Comparison of ENCODE assay signal across 11 mouse cellular contexts in genomic region chr19:55951397-55951796, GRCm38 (mm10).
DNase-seq lines count a peak whose midpoint lies in the region; ATAC-seq and TF ChIP-seq lines count a peak whose summit lies in the region.
"Had no signal": no experiment of that assay in that cellular context is flagged by ENCODE, and none has a peak within 500 bp of the region (broad histone marks: within the 10 kb centered on the region; RNA-seq: fewer than 3 reads in every experiment).

No protein-coding gene starts in this region.

- H3K9ac ChIP-seq in hindbrain, postnatal 0 days (replicated peaks; ENCODE audit: low read length): no peak overlapping the region
- H3K9ac ChIP-seq: neural tube, embryonic 12.5 days had no signal

- TF ChIP-seq CTCF in hindbrain, postnatal 0 days (IDR thresholded peaks at IDR 0.05; ENCODE audit: low read depth): no peak

- H3K4me3 ChIP-seq in hindbrain, postnatal 0 days (ENCODE audit: low read length): no peak overlapping the region
- H3K4me3 ChIP-seq in hindbrain, embryonic 10.5 days: no peak overlapping the region
- H3K4me3 ChIP-seq: neural tube, embryonic 12.5 days had no signal

- intact Hi-C loops in heart, postnatal 25 days (cut with DNase I): no loop called here

- H3K4me1 ChIP-seq in hindbrain, postnatal 0 days (ENCODE audit: insufficient read depth, low read length): 0 out of 2 replicates have a peak, but pooled peaks cover 7% of the 10 kb centered on the region
- H3K4me1 ChIP-seq in hindbrain, embryonic 10.5 days (replicated peaks): peaks cover 11% of the 10 kb centered on the region

- 0 out of 2 replicates have a peak, but pooled peaks have one; percentile 68 for ATAC-seq in hindbrain, postnatal 0 days
- ATAC-seq in megakaryocyte, adult 5-6 weeks (ENCODE audit: poor library complexity, severe bottlenecking): no peak
- no peak for ATAC-seq in megakaryocyte progenitor cell, adult 5-6 weeks (replicated peaks; ENCODE audit: poor library complexity)
- ATAC-seq: intestine, postnatal 0 days had no signal

- H3K27ac ChIP-seq in hindbrain, postnatal 0 days: no peak overlapping the region
- no peak overlapping the region for H3K27ac ChIP-seq in hindbrain, embryonic 10.5 days
- H3K27ac ChIP-seq: macrophage; neural tube, embryonic 12.5 days had no signal

- peak; percentile 82 for DNase-seq in hindbrain, postnatal 0 days (ENCODE audit: low spot score)
- no peak for DNase-seq in hindbrain, embryonic 10.5 days (ENCODE audit: low spot score)
- peak; percentile 42 for DNase-seq in 3T3-L1 (ENCODE audit: low read depth, low spot score)
- peak; percentile 28 for DNase-seq in NIH3T3 (ENCODE audit: low read depth)
- DNase-seq in heart, postnatal 25 days (ENCODE audit: low spot score): peak; percentile 66

- H3K4me2 ChIP-seq in hindbrain, postnatal 0 days (ENCODE audit: low read depth, low read length): no peak overlapping the region
- H3K4me2 ChIP-seq: neural tube, embryonic 12.5 days had no signal

- no peaks in the 10 kb centered on the region for H3K36me3 ChIP-seq in hindbrain, postnatal 0 days (ENCODE audit: insufficient read depth, low read length)
- H3K36me3 ChIP-seq in hindbrain, embryonic 10.5 days: no peaks in the 10 kb centered on the region
- H3K36me3 ChIP-seq: G1E; neural tube, embryonic 12.5 days had no signal

- no peaks in the 10 kb centered on the region for H3K27me3 ChIP-seq in hindbrain, postnatal 0 days (ENCODE audit: insufficient read depth, low read length)
- no peaks in the 10 kb centered on the region for H3K27me3 ChIP-seq in hindbrain, embryonic 10.5 days (ENCODE audit: insufficient read depth, poor library complexity, severe bottlenecking)
- H3K27me3 ChIP-seq: neural tube, embryonic 12.5 days had no signal

- 52% methylated on average over 5 of the region's 5 CpGs for WGBS in hindbrain, postnatal 0 days
- 84% methylated on average over 5 of the region's 5 CpGs for WGBS in hindbrain, embryonic 10.5 days

- no peaks in the 10 kb centered on the region for H3K9me3 ChIP-seq in hindbrain, postnatal 0 days (ENCODE audit: low read length)
- no peaks in the 10 kb centered on the region for H3K9me3 ChIP-seq in hindbrain, embryonic 10.5 days
- H3K9me3 ChIP-seq: neural tube, embryonic 12.5 days had no signal
